Mouse (Mus musculus) cortical plate, adult 2 months (tissue): ENCODE measurements around the gene Rbm38. TPM values are rescaled to one million over a fixed set of nuclear protein-coding genes. Genes with fewer than 3 reads are reported as not detected.
A peak's percentile ranks its signal among the peaks of the same experiment; 100 is the strongest.

ENCODE experiments used
- H3K27ac ChIP-seq: fragments of 200-500 bp; 2 replicates; pipeline ENCODE4 v1.5.1; 2012; ENCODE audit warnings: low read length, control low read depth, inconsistent platforms; ENCODE audit not compliant: insufficient read depth
- H3K4me1 ChIP-seq: fragments of 200-500 bp; 2 replicates; pipeline ENCODE4 v1.6.1; 2011; ENCODE audit warnings: low read length; ENCODE audit not compliant: control insufficient read depth, insufficient read depth
- H3K4me3 ChIP-seq: fragments of 200-500 bp; 2 replicates; pipeline ENCODE4 v1.5.1; 2011; ENCODE audit warnings: mild to moderate bottlenecking, low read length, control low read depth; ENCODE audit not compliant: insufficient read depth
- CTCF ChIP-seq: fragments of 200-500 bp; IDR thresholded peaks from 2 replicates; pipeline ENCODE4 v1.5.1; 2011; ENCODE audit warnings: mild to moderate bottlenecking, control low read depth, low read length; ENCODE audit not compliant: insufficient read depth; ENCODE audit errors: extremely low read depth
- POLR2A ChIP-seq: fragments of 200-500 bp; IDR thresholded peaks from 2 replicates; pipeline ENCODE4 v1.6.1; 2011; ENCODE audit warnings: mild to moderate bottlenecking, low read length, control low read depth; ENCODE audit not compliant: insufficient read depth; ENCODE audit errors: extremely low read depth
- polyA plus RNA-seq: library from polyadenylated mRNA; depleted of rRNA; stranded (reverse); fragments of >200 nt; gene quantifications from 2 replicates; pipeline ENCODE4 v1.2.3, GENCODE M21; 2012

The Rbm38 gene
- polyA plus RNA-seq, 1 experiment: 5.9 TPM

DNA sequence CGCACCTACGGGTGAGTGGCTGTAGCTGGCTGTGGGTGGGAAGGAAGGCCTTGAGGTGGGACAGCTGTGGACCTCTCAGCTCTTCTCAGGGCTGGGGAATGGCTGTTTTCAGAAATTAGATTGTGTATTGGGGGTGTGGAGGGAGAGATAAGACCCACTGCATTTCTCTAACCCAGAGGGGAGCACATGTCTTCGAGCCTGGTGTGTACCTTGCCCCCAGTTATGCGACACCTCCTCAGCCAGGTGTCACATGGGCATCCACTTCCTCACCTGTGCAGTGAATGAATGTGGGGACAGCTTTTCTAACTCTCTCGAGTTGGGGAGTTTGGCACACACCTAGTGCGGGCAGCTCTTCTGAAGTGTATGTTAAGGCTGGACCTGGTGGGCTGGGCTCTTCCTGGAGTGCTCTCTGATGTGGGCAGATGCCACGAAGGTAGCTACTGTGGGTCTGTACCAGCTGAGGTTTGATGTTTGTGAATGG, 3.1 kb downstream of the Rbm38 start:
- Histone ChIP-seq H3K4me3 (peak overlapping the region; percentile 69; the same call in 1 of the 2 replicates), H3K27ac (no peak overlapping the region), H3K4me1 (no peaks in the 10 kb centered on the region)
- TF ChIP-seq POLR2A: no peak
- no peak for TF ChIP-seq CTCF

DNA sequence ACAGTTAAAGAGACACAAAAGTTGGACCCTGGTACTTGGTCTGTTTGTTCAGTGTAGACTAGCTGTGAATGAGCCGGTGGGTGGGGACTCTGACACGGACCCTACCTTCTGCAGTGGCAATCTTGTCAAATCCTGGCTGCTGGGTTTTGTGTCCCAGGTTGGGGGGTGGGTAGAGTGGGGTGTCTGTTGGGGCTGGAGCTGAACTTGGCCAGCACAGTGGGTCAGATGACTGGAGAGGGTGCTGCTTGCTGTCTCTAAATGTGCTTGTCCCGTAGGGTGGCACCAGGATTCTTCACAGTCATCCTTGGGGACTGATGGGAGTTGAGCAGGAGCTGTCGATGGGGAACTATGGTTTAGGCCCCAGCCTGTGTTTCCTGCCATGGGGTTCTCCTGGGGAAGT, 3.7 kb downstream of the Rbm38 start:
- no peaks in the 10 kb centered on the region for H3K4me1 ChIP-seq
- H3K27ac ChIP-seq: no peak overlapping the region
- TF ChIP-seq CTCF: no peak
- H3K4me3 ChIP-seq: no peak overlapping the region

DNA sequence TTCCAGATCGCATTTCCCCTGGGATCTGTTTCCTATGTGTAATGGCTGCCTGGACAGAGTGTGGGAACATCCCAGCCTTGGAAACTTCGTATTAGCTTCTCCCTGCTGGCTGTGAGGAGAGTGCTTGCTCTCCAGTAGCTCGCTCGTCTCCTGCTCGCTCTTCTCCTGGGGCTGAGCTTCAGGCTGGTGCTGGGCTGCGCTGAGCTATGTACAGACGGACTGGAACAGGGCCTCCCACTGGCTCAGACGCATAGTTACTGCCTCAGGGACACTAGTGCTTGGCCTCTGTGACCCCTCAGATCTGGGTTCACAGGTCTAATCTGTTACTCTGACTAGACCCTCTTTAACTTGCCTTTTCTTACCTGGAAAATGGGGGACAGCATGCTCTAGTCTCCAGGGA, 4.1 kb downstream of the Rbm38 start:
- Histone ChIP-seq H3K27ac (no peak overlapping the region), H3K4me1 (no peaks in the 10 kb centered on the region), H3K4me3 (no peak overlapping the region)
- TF ChIP-seq CTCF (no peak), POLR2A (no peak)

DNA sequence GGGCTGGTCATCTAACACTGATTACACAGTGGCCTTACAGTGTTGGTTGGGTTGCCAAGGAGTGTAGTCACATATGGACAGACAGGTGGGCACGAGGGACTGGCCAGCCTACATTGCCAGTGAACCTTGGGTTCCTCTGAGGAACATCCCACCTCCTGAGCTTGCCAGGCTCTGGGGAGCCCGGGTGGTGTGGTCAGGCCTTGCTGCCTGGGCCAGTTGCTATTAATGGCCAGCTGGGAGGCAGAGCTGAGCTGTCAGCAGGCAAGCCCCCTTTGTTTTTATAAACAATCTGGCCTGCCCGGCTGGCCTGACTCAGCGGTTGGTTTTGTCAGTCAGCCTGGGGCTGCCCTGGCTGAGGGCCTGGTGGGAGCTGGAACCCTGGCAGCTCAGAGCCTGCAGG, 4.6 kb downstream of the Rbm38 start:
- H3K4me3 ChIP-seq: no peak overlapping the region
- no peak overlapping the region for H3K27ac ChIP-seq
- TF ChIP-seq CTCF (no peak), POLR2A (no peak)
- H3K4me1 ChIP-seq: no peaks in the 10 kb centered on the region

DNA sequence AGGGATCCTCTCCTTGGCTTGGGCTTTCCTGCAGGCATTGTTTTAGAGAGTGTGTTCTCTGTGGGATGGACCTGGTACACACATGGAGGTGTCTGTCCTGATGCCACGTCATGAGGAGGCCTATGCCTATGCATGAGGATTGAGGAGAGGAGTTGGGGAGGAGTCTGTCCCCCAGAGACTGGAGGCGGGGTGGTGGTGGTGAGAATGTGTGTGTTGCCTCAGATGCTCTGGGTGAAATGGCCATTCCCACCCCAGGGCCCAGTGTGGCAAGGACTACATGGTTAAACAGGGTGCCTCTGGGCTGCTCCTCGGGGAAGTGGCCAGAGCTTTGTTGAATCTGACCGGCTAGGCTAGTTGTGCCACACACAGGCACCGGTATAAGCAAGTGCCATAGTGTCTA, 6.0 kb downstream of the Rbm38 start:
- H3K4me3 ChIP-seq: no peak overlapping the region
- no peak overlapping the region for H3K27ac ChIP-seq
- no peak for TF ChIP-seq CTCF
- TF ChIP-seq POLR2A: no peak
- no peaks in the 10 kb centered on the region for H3K4me1 ChIP-seq

DNA sequence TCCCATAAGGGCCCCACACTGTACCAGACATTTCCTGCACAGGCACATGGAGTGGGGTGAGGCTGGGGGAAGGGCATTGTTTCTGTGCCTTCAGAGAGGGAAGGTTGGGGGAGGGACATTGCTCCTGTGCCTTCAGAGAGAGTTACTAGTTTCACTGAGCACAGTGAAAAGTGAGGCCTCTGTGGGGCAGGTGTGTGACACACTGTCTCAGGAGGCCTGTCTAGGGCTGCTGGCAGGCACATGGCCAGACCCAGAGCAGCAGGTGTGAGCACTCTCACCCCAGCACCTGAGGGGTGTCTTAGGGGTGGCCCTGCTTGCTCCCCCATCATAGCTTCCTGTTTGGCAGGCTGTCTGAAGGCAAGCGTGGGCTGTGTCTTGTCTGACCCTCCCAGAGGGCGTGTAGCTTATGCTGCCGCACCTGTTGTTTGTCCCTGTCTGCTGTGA, 6.4 kb downstream of the Rbm38 start:
- H3K4me3 ChIP-seq: no peak overlapping the region
- TF ChIP-seq CTCF (no peak), POLR2A (no peak)
- no peak overlapping the region for H3K27ac ChIP-seq
- H3K4me1 ChIP-seq: no peaks in the 10 kb centered on the region

DNA sequence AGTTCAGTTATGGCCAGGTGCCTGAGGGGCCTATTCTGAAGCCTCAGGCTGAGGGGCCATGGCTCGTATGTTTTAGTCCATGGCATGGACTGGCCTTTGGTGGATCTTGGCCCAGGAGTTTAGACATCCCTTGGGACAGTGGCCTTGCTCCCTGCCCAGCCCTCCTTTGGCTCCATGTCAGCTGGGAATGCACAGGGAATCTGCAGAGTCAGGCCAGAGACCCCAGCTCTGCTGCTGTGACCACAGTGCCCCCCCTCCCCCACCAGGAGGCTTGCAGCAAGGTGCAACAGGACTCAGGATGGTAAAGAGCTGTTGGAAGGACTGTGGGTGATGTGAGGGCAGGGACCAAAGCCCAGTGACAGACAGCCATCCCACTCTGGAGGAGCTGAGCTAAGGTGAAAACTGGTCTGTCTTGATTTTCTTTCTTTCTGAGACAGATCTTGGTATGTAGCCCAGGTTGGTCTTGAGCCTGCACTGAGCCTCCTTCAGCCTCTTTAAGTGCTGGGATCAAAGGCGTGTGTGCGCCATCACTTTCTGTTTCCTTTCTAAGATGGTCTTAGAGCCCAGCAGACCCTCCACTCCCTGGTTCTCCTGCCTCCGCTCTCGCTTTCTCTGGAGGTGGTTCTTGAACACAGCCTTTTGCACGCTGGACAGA, 7.0 kb downstream of the Rbm38 start:
- no peak for TF ChIP-seq CTCF
- no peak for TF ChIP-seq POLR2A
- no peaks in the 10 kb centered on the region for H3K4me1 ChIP-seq
- no peak overlapping the region for H3K27ac ChIP-seq
- no peak overlapping the region for H3K4me3 ChIP-seq

DNA sequence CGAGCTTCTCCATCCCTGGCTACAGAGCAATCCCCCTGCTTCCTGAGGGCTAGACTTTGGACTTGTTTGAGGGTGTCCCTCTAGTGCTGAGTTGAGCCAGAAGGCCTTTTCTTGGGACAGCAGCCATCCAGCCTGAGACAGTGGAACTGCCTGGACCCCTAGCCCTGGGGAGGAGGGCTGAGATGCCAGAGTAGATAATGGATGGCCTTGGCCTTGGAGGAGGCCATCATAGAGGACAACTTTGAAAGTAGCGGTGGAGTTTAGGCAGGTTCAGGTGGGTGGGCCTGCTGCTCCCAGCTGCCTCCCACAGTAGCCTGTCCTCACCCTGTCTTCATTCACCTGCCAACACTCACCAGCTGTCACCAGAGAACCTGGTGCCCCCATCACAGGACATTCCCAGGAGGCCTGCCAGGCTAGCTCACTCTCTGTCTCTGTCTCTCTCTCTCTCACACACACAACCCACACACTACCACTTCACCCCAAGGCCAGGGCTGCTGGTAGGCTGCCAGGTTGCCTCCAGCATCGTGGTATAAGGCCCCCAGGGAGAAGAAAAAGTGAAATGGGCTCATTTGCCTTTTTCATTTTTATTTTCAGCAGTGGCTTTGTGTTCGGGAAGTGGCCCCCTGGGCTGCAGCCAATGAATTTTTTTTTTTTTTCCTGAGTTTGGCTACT, 7.7 kb downstream of the Rbm38 start:
- TF ChIP-seq CTCF: no peak
- TF ChIP-seq POLR2A: no peak
- Histone ChIP-seq H3K4me3 (no peak overlapping the region), H3K27ac (no peak overlapping the region), H3K4me1 (no peaks in the 10 kb centered on the region)

DNA sequence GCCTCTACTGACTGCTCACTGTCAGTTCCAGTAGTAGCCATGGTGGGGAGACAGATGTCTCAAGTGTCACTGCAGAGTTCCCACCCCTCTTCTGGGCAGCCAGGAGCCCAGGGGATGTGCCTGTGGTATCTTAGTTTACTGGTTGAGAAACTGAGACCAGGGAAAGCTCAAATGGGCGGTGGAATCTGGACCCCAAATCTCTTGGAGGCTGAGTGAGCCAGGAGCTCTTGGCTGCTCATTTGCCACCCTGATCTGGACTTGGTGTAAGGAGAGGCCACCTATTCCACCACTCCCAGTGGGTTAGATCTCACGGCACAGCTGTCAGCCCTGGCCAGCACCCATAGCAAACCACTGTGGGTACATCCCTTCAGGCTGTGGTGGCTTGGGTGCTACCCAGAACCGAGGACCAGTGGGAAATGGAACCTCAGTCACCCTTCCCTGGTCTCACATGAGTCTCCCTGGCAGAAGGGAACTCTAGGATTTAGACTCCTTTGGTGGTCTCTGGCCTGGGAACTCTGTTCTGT, 8.3 kb downstream of the Rbm38 start:
- Histone ChIP-seq H3K4me1 (no peaks in the 10 kb centered on the region), H3K4me3 (no peak overlapping the region), H3K27ac (no peak overlapping the region)
- TF ChIP-seq POLR2A: no peak
- no peak for TF ChIP-seq CTCF

DNA sequence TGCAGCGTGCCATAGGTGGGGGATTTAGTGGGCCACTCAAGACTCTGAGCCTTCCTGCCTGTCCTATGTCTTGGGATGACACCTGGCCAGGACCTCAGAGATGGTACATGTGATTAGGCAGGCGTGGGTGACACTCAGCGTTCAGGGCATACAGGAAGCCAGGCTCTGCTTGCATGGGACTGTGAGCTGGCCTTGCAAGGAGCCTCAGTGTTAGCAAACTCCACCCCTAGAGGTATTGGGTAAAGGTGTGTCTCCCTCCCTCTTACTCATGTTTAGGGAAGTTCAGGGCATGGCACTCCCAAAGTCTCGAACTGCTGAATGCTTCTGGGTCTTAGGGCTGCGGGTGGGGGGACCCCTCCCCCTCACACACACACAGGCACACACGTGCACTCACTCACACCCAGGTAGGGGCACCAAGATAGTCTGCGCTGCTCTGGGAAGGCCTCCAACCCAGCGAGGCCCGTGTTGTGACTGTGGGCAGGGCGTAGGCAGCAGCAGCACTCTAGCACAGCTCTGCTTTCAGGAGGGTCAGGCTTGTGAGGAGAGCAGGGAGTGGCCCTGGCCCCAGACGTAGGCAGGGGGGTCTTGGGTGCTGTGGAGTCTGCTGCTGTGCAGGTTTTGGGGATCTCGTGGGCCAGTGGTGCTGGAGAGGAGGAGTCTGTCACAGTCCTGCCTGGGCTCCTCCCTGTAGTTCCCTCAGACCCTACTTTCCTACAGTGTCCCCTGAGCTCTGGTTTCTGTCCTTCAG, 10.5 kb downstream of the Rbm38 start:
- TF ChIP-seq POLR2A: no peak
- TF ChIP-seq CTCF: no peak
- Histone ChIP-seq H3K27ac (no peak overlapping the region), H3K4me1 (no peaks in the 10 kb centered on the region), H3K4me3 (no peak overlapping the region)
